Mouse (Mus musculus) heart, adult 2 months (tissue): ENCODE results near the gene Uba7. TPM values are rescaled to one million over a fixed set of nuclear protein-coding genes. Genes with fewer than 3 reads are reported as not detected.

ENCODE experiments used
- DNase-seq, 2 experiments: peaks; one replicate each; pipeline ENCODE4 v3.0.0; 2021
- H3K27ac ChIP-seq: fragments of 200-600 bp; 2 replicates; pipeline ENCODE4 v1.8.1; 2022
- H3K27me3 ChIP-seq: fragments of 200-500 bp; 2 replicates; pipeline ENCODE4 v1.6.1; 2012; ENCODE audit warnings: mild to moderate bottlenecking, low read length, inconsistent platforms, mixed read lengths; ENCODE audit not compliant: control insufficient read depth, insufficient read depth
- H3K36me3 ChIP-seq: fragments of 200-500 bp; 2 replicates; pipeline ENCODE4 v1.6.1; 2012; ENCODE audit warnings: low read length, inconsistent platforms; ENCODE audit not compliant: control insufficient read depth, insufficient read depth
- H3K4me1 ChIP-seq: fragments of 200-500 bp; 2 replicates; pipeline ENCODE4 v1.6.1; 2011; ENCODE audit warnings: low read length; ENCODE audit not compliant: control insufficient read depth, insufficient read depth
- H3K4me3 ChIP-seq: fragments of 200-600 bp; 2 replicates; pipeline ENCODE4 v1.8.1; 2022
- H3K79me2 ChIP-seq: fragments of 200-500 bp; replicated peaks from 2 replicates; pipeline ENCODE4 v1.6.1; 2012; ENCODE audit warnings: mild to moderate bottlenecking, inconsistent platforms, low read length, moderate library complexity, mixed read lengths; ENCODE audit not compliant: control insufficient read depth, insufficient read depth
- H3K9ac ChIP-seq: fragments of 200-500 bp; 2 replicates; pipeline ENCODE4 v1.6.1; 2012; ENCODE audit warnings: low read depth, mild to moderate bottlenecking, control low read depth, inconsistent platforms, low read length, mixed read lengths
- CTCF ChIP-seq: fragments of 200-600 bp; IDR thresholded peaks from 2 replicates; pipeline ENCODE4 v1.8.1; 2022; ENCODE audit warnings: antibody characterized with exemption, mild to moderate bottlenecking, moderate library complexity
- EP300 ChIP-seq: fragments of 200-500 bp; IDR thresholded peaks from 2 replicates; pipeline ENCODE4 v1.6.1; 2011; ENCODE audit warnings: low read depth, low read length, control low read depth; ENCODE audit not compliant: insufficient read depth
- POLR2A ChIP-seq: fragments of 200-500 bp; IDR thresholded peaks from 2 replicates; pipeline ENCODE4 v1.6.1; 2011; ENCODE audit warnings: mild to moderate bottlenecking, low read depth, low read length, control low read depth; ENCODE audit not compliant: insufficient read depth
- WGBS: fragments of 180-500 bp; shearing (Covaris S2); methylation state at CpG from one replicate; pipeline ENCODE4 v1.1.7; 2018; 5-methylcytosine and 5-hydroxymethylcytosine counted together
- intact Hi-C: fragments of 180-260 bp; cut with DNase I; formaldehyde crosslinking; loops from one replicate; pipeline ENCODE4 v1.15.1; 2025
- polyA plus RNA-seq: library from polyadenylated mRNA; depleted of rRNA; stranded (reverse); fragments of >200 nt; gene quantifications from 2 replicates; pipeline ENCODE4 v1.2.3, GENCODE M21; 2012; rRNA removed
- total RNA-seq, 2 experiments: library from RNA; stranded (reverse); gene quantifications; 2 replicates each; pipeline ENCODE4 v1.2.3; 2021

Uba7 gene
- total and polyA plus RNA-seq, 3 experiments = 13.4 to 53.2 (median 15.7) TPM

GRCm38 (mm10) chr9:108023216-108023615, 47.9 kb downstream of the Uba7 start:
- intact Hi-C loops = no loop called here
- Histone ChIP-seq H3K4me3 (no peak overlapping the region), H3K79me2 (peaks cover 6% of the 10 kb centered on the region), H3K9ac (no peak overlapping the region), H3K27ac (no peak overlapping the region), H3K36me3 (peaks cover 18% of the 10 kb centered on the region), H3K27me3 (no peaks in the 10 kb centered on the region), H3K4me1 (peaks cover 4% of the 10 kb centered on the region)
- 86% methylated on average over 3 of the region's 3 CpGs for WGBS
- TF ChIP-seq CTCF (no peak), POLR2A (no peak), EP300 (no peak)
- DNase-seq = no peak

- WGBS = 85% methylated on average over 3 of the region's 3 CpGs
- TF ChIP-seq POLR2A (no peak), CTCF (peak; percentile 40)
- no peaks in the 10 kb centered on the region for H3K27me3 ChIP-seq
- no peak overlapping the region for H3K4me3 ChIP-seq
- peaks cover 2% of the 10 kb centered on the region for H3K4me1 ChIP-seq
- intact Hi-C loops = no loop called here
- no peak overlapping the region for H3K27ac ChIP-seq
- peaks cover 4% of the 10 kb centered on the region; the same call in 1 of the 2 replicates for H3K79me2 ChIP-seq
- H3K36me3 ChIP-seq = peaks cover 5% of the 10 kb centered on the region
- DNase-seq = no peak
- no peak overlapping the region for H3K9ac ChIP-seq
Observed at GRCm38 (mm10) chr9:108026584-108026983, 51.3 kb downstream of the Uba7 start.

GRCm38 (mm10) chr9:108027867-108028266, 52.6 kb downstream of the Uba7 start:
- peaks cover 5% of the 10 kb centered on the region for H3K36me3 ChIP-seq

GRCm38 (mm10) chr9:108032126-108032525, 56.8 kb downstream of the Uba7 start:
- Histone ChIP-seq H3K4me1 (no peaks in the 10 kb centered on the region), H3K27me3 (no peaks in the 10 kb centered on the region), H3K4me3 (no peak overlapping the region), H3K79me2 (no peaks in the 10 kb centered on the region), H3K9ac (no peak overlapping the region), H3K27ac (no peak overlapping the region), H3K36me3 (peaks cover 2% of the 10 kb centered on the region; the same call in 1 of the 2 replicates)
- WGBS = 87% methylated on average over 5 of the region's 5 CpGs
- intact Hi-C loops = no loop called here
- TF ChIP-seq EP300 = no peak
- no peak for TF ChIP-seq POLR2A
- TF ChIP-seq CTCF = no peak
- DNase-seq = no peak

More at GRCm38 (mm10) chr9:108027867-108028266, 52.6 kb downstream of the Uba7 start:
- TF ChIP-seq POLR2A (no peak), EP300 (no peak), CTCF (peak; percentile 28; the same call in 1 of the 2 replicates)
- no peak for DNase-seq
- Histone ChIP-seq H3K27ac (no peak overlapping the region), H3K9ac (no peak overlapping the region), H3K4me3 (no peak overlapping the region), H3K79me2 (peaks cover 2% of the 10 kb centered on the region; the same call in 1 of the 2 replicates), H3K27me3 (no peaks in the 10 kb centered on the region), H3K4me1 (no peaks in the 10 kb centered on the region)
- intact Hi-C loops = no loop called here
- 98% methylated on average over 3 of the region's 3 CpGs for WGBS

Other genes starting within 250 kb of the Uba7 start
- 10 to 100 TPM; 38.9 to 54.6 TPM for gene Rbm5, start 204.5 kb upstream of the Uba7 start, total RNA-seq
- gene Rbm5, start 204.5 kb upstream of the Uba7 start, polyA plus RNA-seq = 50.5 and 68.3 TPM in 2 replicates
- gene Rbm6, start 102.3 kb upstream of the Uba7 start, total RNA-seq = 10 to 100 TPM; 29.8 to 31.2 TPM
- 8.3 and 18.1 TPM in 2 replicates for gene Rbm6, start 102.3 kb upstream of the Uba7 start, polyA plus RNA-seq
- 10 to 100 TPM; 11.0 to 11.2 TPM for gene Mon1a, start 87.4 kb upstream of the Uba7 start, total RNA-seq
- gene Mon1a, start 87.4 kb upstream of the Uba7 start, polyA plus RNA-seq = 15.1 and 16.0 TPM in 2 replicates
- gene Mst1r, start 68.6 kb upstream of the Uba7 start, total RNA-seq = 1 to 10 TPM; 3.1 to 3.3 TPM
- 11.3 and 12.5 TPM in 2 replicates for gene Mst1r, start 68.6 kb upstream of the Uba7 start, polyA plus RNA-seq
- gene Actl11, start 47.0 kb upstream of the Uba7 start, total RNA-seq = not detected
- gene Actl11, start 47.0 kb upstream of the Uba7 start, polyA plus RNA-seq = 0.09 and 0.14 TPM in 2 replicates
- not detected for gene Camkv, start 39.8 kb upstream of the Uba7 start, total RNA-seq
- gene Camkv, start 39.8 kb upstream of the Uba7 start, polyA plus RNA-seq = 0.02 and 0.06 TPM in 2 replicates
- gene Traip, start 25.4 kb upstream of the Uba7 start, total RNA-seq = 1 to 10 TPM in 1 of 2 experiments, under 1 TPM in 1; 0.70 to 1.2 TPM
- gene Traip, start 25.4 kb upstream of the Uba7 start, polyA plus RNA-seq = 0.20 and 0.37 TPM in 2 replicates
- not detected for gene Gm20661, start 7.6 kb downstream of the Uba7 start, total RNA-seq
- gene Gm20661, start 7.6 kb downstream of the Uba7 start, polyA plus RNA-seq = 0.32 and 1.2 TPM in 2 replicates
- gene Inka1, start 10.4 kb downstream of the Uba7 start, total RNA-seq = 1 to 10 TPM; 4.8 to 8.3 TPM
- gene Inka1, start 10.4 kb downstream of the Uba7 start, polyA plus RNA-seq = 12.6 and 15.7 TPM in 2 replicates
- gene Cdhr4, start 17.0 kb downstream of the Uba7 start, total RNA-seq = 1 to 10 TPM in 1 of 2 experiments, under 1 TPM in 1; 0.20 to 1.1 TPM
- gene Cdhr4, start 17.0 kb downstream of the Uba7 start, polyA plus RNA-seq = 2.0 and 8.8 TPM in 2 replicates
- gene Gm20662, start 20.8 kb downstream of the Uba7 start, total RNA-seq = 1 to 10 TPM; 1.4 to 1.8 TPM
- gene Gm20662, start 20.8 kb downstream of the Uba7 start, polyA plus RNA-seq = 2.3 and 3.0 TPM in 2 replicates
- gene Ip6k1, start 27.0 kb downstream of the Uba7 start, total RNA-seq = 10 to 100 TPM; 30.9 to 39.8 TPM
- 46.0 and 62.1 TPM in 2 replicates for gene Ip6k1, start 27.0 kb downstream of the Uba7 start, polyA plus RNA-seq
- 10 to 100 TPM; 10.1 to 10.2 TPM for gene Gmppb, start 73.7 kb downstream of the Uba7 start, total RNA-seq
- 9.6 and 11.2 TPM in 2 replicates for gene Gmppb, start 73.7 kb downstream of the Uba7 start, polyA plus RNA-seq
- 1 to 10 TPM; 1.5 to 2.0 TPM for gene Amigo3, start 77.7 kb downstream of the Uba7 start, total RNA-seq
- gene Amigo3, start 77.7 kb downstream of the Uba7 start, polyA plus RNA-seq = 3.1 and 5.1 TPM in 2 replicates
- gene Mst1, start 104.9 kb downstream of the Uba7 start, total RNA-seq = not detected
- 0.59 TPM in 1 of 2 replicates, not detected in the other for gene Mst1, start 104.9 kb downstream of the Uba7 start, polyA plus RNA-seq
- gene Rnf123, start 107.8 kb downstream of the Uba7 start, total RNA-seq = 10 to 100 TPM; 79.3 to 86.7 TPM
- gene Rnf123, start 107.8 kb downstream of the Uba7 start, polyA plus RNA-seq = 114 and 126 TPM in 2 replicates
- gene Apeh, start 119.1 kb downstream of the Uba7 start, total RNA-seq = 10 to 100 TPM; 37.6 to 39.3 TPM
- 58.0 and 92.7 TPM in 2 replicates for gene Apeh, start 119.1 kb downstream of the Uba7 start, polyA plus RNA-seq
- gene Bsn, start 214.9 kb downstream of the Uba7 start, total RNA-seq = under 1 TPM; 0.03 to 0.05 TPM
- gene Bsn, start 214.9 kb downstream of the Uba7 start, polyA plus RNA-seq = 0.06 and 0.10 TPM in 2 replicates